Comparison of ENCODE assay signal across 9 mouse cellular contexts in genomic region chr7:112663314-112663966, GRCm38 (mm10). TPM values are rescaled to one million over a fixed set of nuclear protein-coding genes. Genes with fewer than 3 reads are reported as not detected.
DNase-seq lines count a peak whose midpoint lies in the region; ATAC-seq and TF ChIP-seq lines count a peak whose summit lies in the region.
"Had no signal": no experiment of that assay in that cellular context is flagged by ENCODE, and none has a peak within 500 bp of the region (broad histone marks: within the 10 kb centered on the region; RNA-seq: fewer than 3 reads in every experiment).

No protein-coding gene starts in this region.

- no peaks in the 10 kb centered on the region for H3K27me3 ChIP-seq in C2C12 (ENCODE audit: control insufficient read depth, insufficient read depth, insufficient read length)
- H3K27me3 ChIP-seq in heart, embryonic 10.5 days (ENCODE audit: insufficient read depth, poor library complexity, severe bottlenecking) = no peaks in the 10 kb centered on the region
- H3K27me3 ChIP-seq in kidney, postnatal 0 days (ENCODE audit: insufficient read depth, low read length) = no peaks in the 10 kb centered on the region
- no peaks in the 10 kb centered on the region for H3K27me3 ChIP-seq in liver, postnatal 0 days (ENCODE audit: insufficient read depth, low read length)
- no peaks in the 10 kb centered on the region for H3K27me3 ChIP-seq in thymus, adult 2 months (ENCODE audit: control insufficient read depth, insufficient read depth, low read length)
- H3K27me3 ChIP-seq: neural tube, embryonic 12.5 days had no signal

- H3K36me3 ChIP-seq in C2C12 (ENCODE audit: control insufficient read depth, insufficient read depth) = no peaks in the 10 kb centered on the region
- no peaks in the 10 kb centered on the region for H3K36me3 ChIP-seq in heart, embryonic 10.5 days
- no peaks in the 10 kb centered on the region for H3K36me3 ChIP-seq in kidney, postnatal 0 days (ENCODE audit: insufficient read depth, low read length)
- no peaks in the 10 kb centered on the region for H3K36me3 ChIP-seq in liver, postnatal 0 days (replicated peaks; ENCODE audit: insufficient read depth, low read length)
- H3K36me3 ChIP-seq in thymus, adult 2 months (ENCODE audit: control insufficient read depth, insufficient read depth, low read length) = no peaks in the 10 kb centered on the region
- H3K36me3 ChIP-seq: neural tube, embryonic 12.5 days had no signal

- DNase-seq in heart, embryonic 10.5 days (ENCODE audit: low spot score) = peak; percentile 89
- peak; percentile 97 for DNase-seq in kidney, postnatal 0 days (ENCODE audit: low spot score)
- no peak for DNase-seq in liver, postnatal 0 days
- peak; percentile 78 for DNase-seq in right cerebral cortex, adult 18-20 months
- DNase-seq in cerebellum, adult 9-10 months = no peak
- no peak for DNase-seq in thymus, adult 2 months

- TF ChIP-seq CTCF in C2C12 (IDR thresholded peaks at IDR 0.05; ENCODE audit: control insufficient read depth, insufficient read depth, insufficient read length) = no peak
- TF ChIP-seq CTCF in cortical plate, adult 2 months (IDR thresholded peaks at IDR 0.05; ENCODE audit: extremely low read depth, insufficient read depth, low read length) = no peak
- TF ChIP-seq CTCF in kidney, postnatal 0 days (IDR thresholded peaks at IDR 0.05; ENCODE audit: low read depth) = no peak
- TF ChIP-seq CTCF in liver, postnatal 0 days (IDR thresholded peaks at IDR 0.05; ENCODE audit: low read depth) = no peak
- TF ChIP-seq CTCF in thymus, adult 2 months (IDR thresholded peaks at IDR 0.05; ENCODE audit: borderline replicate concordance, control insufficient read depth, extremely low read depth, insufficient read depth, low read length, poor library complexity) = no peak

- peak overlapping the region; percentile 24 for H3K27ac ChIP-seq in cortical plate, adult 2 months (ENCODE audit: insufficient read depth, low read length)
- peak overlapping the region; percentile 87 for H3K27ac ChIP-seq in heart, embryonic 10.5 days
- H3K27ac ChIP-seq in kidney, postnatal 0 days = peak overlapping the region; percentile 85
- 0 out of 2 replicates have a peak overlapping the region, but pooled peaks have one; percentile 34 for H3K27ac ChIP-seq in liver, postnatal 0 days (ENCODE audit: low read depth)
- H3K27ac ChIP-seq in thymus, adult 2 months (ENCODE audit: control insufficient read depth, insufficient read depth, low read length) = no peak overlapping the region
- H3K27ac ChIP-seq: neural tube, embryonic 12.5 days had no signal

- H3K79me3 ChIP-seq in C2C12 (ENCODE audit: low read depth) = no peaks in the 10 kb centered on the region

- H3K4me2 ChIP-seq in kidney, postnatal 0 days (ENCODE audit: low read length) = peak overlapping the region; percentile 40
- no peak overlapping the region for H3K4me2 ChIP-seq in liver, postnatal 0 days (ENCODE audit: low read depth, low read length)
- H3K4me2 ChIP-seq: neural tube, embryonic 12.5 days had no signal

- no peak overlapping the region for H3K4me3 ChIP-seq in C2C12 (ENCODE audit: insufficient read depth, poor library complexity, severe bottlenecking)
- no peak overlapping the region for H3K4me3 ChIP-seq in cortical plate, adult 2 months (ENCODE audit: insufficient read depth, low read length)
- peak overlapping the region; percentile 37; the same call in 1 of the 2 replicates for H3K4me3 ChIP-seq in heart, embryonic 10.5 days
- H3K4me3 ChIP-seq in kidney, postnatal 0 days (replicated peaks; ENCODE audit: low read depth, low read length) = no peak overlapping the region
- H3K4me3 ChIP-seq in liver, postnatal 0 days (ENCODE audit: low read depth, low read length) = no peak overlapping the region
- no peak overlapping the region for H3K4me3 ChIP-seq in thymus, adult 2 months (ENCODE audit: control insufficient read depth, insufficient read depth, low read length)
- H3K4me3 ChIP-seq: neural tube, embryonic 12.5 days had no signal

- no peaks in the 10 kb centered on the region for H3K79me2 ChIP-seq in C2C12 (ENCODE audit: control insufficient read depth, insufficient read depth)

- peaks cover 2% of the 10 kb centered on the region; the same call in 1 of the 2 replicates for H3K4me1 ChIP-seq in cortical plate, adult 2 months (ENCODE audit: control insufficient read depth, insufficient read depth, low read length)
- H3K4me1 ChIP-seq in heart, embryonic 10.5 days = peaks cover 52% of the 10 kb centered on the region
- H3K4me1 ChIP-seq in kidney, postnatal 0 days (replicated peaks; ENCODE audit: insufficient read depth, low read length) = peaks cover 16% of the 10 kb centered on the region
- 0 out of 2 replicates have a peak, but pooled peaks cover 6% of the 10 kb centered on the region for H3K4me1 ChIP-seq in liver, postnatal 0 days (ENCODE audit: insufficient read depth)
- no peaks in the 10 kb centered on the region for H3K4me1 ChIP-seq in thymus, adult 2 months (replicated peaks; ENCODE audit: control insufficient read depth, insufficient read depth, low read length)
- H3K4me1 ChIP-seq: neural tube, embryonic 12.5 days had no signal

- TF ChIP-seq POLR2A in cortical plate, adult 2 months (IDR thresholded peaks at IDR 0.05; ENCODE audit: extremely low read depth, insufficient read depth, low read length) = no peak
- no peak for TF ChIP-seq POLR2A in thymus, adult 2 months (IDR thresholded peaks at IDR 0.05; ENCODE audit: control insufficient read depth, extremely low read depth, insufficient read depth, low read length, poor library complexity)

- H3K9me3 ChIP-seq in heart, embryonic 10.5 days = no peaks in the 10 kb centered on the region
- H3K9me3 ChIP-seq in kidney, postnatal 0 days (replicated peaks; ENCODE audit: low read length) = no peaks in the 10 kb centered on the region
- H3K9me3 ChIP-seq in liver, postnatal 0 days (ENCODE audit: low read length) = no peaks in the 10 kb centered on the region
- H3K9me3 ChIP-seq: neural tube, embryonic 12.5 days had no signal

- 22% methylated on average over 6 of the region's 6 CpGs for WGBS in heart, embryonic 10.5 days
- WGBS in kidney, postnatal 0 days = 16% methylated on average over 6 of the region's 6 CpGs
- 47% methylated on average over 6 of the region's 6 CpGs for WGBS in liver, postnatal 0 days (ENCODE audit: insufficient replicate concordance)
- WGBS in thymus, adult 2 months = 60% methylated on average over 6 of the region's 6 CpGs

- ATAC-seq in kidney, postnatal 0 days (replicated peaks; ENCODE audit: low FRiP score, low read depth) = peak; percentile 72
- ATAC-seq in liver, postnatal 0 days = no peak

- H3ac ChIP-seq in C2C12 (ENCODE audit: control insufficient read depth, insufficient read length, low read depth) = peak overlapping the region; percentile 27

- no peak for TF ChIP-seq EP300 in liver, postnatal 0 days (IDR thresholded peaks at IDR 0.05; ENCODE audit: low read depth)

- 0 out of 2 replicates have a peak overlapping the region, but pooled peaks have one; percentile 13 for H3K9ac ChIP-seq in kidney, postnatal 0 days (ENCODE audit: low read depth, low read length)
- no peak overlapping the region for H3K9ac ChIP-seq in liver, postnatal 0 days (replicated peaks)
- H3K9ac ChIP-seq: neural tube, embryonic 12.5 days had no signal

TF ChIP-seq in C2C12, 6 proteins besides CTCF, POLR2A, EP300 and RAD21:
- no peak for TF ChIP-seq MYOG (IDR thresholded peaks at IDR 0.05; ENCODE audit: control insufficient read depth, extremely low read depth, insufficient read length)
- peak; percentile 52 for TF ChIP-seq CEBPB (IDR thresholded peaks at IDR 0.05; ENCODE audit: low read depth)

RNA-seq across cellular contexts. Expression of gene Tead1, which starts 15.7 kb away (rescaled TPM):
- 25.1 TPM for polyA plus RNA-seq in C2C12 (2012; fragmentation: generic; extraction: Trizol)
- polyA plus RNA-seq in cortical plate, adult 2 months (2012; rRNA removed) = 6.4 and 6.5 TPM in 2 replicates
- 19.7 and 27.2 TPM in 2 replicates for polyA plus RNA-seq in heart, embryonic 10.5 days (2016; fragmentation: Nextera tagmentation; extraction: Ambion mirVana)
- polyA plus RNA-seq in kidney, postnatal 0 days (2015; fragmentation: Nextera tagmentation; extraction: Ambion mirVana) = 14.9 and 17.1 TPM in 2 replicates
- 1.4 and 2.1 TPM in 2 replicates for polyA plus RNA-seq in liver, postnatal 0 days (2015; fragmentation: Nextera tagmentation; extraction: Ambion mirVana)
- 3.2 and 4.4 TPM in 2 replicates for polyA plus RNA-seq in thymus, adult 2 months (2012; rRNA removed)

Comparison
In these comparisons a context has a peak if more than half of its experiments do, and no peak if none do; other contexts are left out.
1. DNase-seq: peak in heart, embryonic 10.5 days (single experiment), kidney, postnatal 0 days (single experiment) and right cerebral cortex, adult 18-20 months (single experiment); none in liver, postnatal 0 days (single experiment), cerebellum, adult 9-10 months (single experiment) and thymus, adult 2 months (single experiment).